Mouse (Mus musculus): ENCODE results near the gene Gp9.
A peak's percentile ranks its signal among the peaks of the same experiment; 100 is the strongest.

Gp9 gene

DNA sequence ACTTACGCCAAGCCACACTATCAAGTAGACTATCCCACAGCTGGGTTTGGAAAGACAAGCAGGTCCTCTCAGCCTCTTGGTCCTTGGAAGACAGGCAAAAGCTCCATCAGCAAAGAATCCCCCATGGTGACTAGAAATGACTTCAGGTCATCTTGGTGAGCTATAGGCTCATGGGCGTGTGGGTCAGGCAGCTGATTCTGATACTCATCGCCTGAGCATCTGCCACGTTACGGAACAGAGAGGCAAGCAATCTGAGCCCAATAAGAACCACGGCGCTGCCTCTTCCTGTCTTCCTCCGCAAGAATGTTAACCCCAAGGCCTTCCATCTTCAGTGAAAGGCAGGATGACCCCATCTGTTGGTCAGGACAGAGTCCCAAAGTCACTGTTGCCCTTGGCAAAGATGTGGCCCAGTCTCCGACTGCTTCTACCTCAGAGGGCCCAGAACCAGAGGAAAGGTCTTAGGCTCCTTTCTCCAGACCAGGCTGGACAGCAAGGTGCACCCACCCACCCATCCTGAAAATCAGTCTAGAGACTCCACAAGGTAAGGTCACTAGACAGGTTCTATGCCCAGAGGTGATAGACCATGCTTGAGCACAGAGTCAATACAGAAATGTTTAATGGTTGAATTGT lies 10.5 kb downstream of the Gp9 start:
- no peak for DNase-seq

DNA sequence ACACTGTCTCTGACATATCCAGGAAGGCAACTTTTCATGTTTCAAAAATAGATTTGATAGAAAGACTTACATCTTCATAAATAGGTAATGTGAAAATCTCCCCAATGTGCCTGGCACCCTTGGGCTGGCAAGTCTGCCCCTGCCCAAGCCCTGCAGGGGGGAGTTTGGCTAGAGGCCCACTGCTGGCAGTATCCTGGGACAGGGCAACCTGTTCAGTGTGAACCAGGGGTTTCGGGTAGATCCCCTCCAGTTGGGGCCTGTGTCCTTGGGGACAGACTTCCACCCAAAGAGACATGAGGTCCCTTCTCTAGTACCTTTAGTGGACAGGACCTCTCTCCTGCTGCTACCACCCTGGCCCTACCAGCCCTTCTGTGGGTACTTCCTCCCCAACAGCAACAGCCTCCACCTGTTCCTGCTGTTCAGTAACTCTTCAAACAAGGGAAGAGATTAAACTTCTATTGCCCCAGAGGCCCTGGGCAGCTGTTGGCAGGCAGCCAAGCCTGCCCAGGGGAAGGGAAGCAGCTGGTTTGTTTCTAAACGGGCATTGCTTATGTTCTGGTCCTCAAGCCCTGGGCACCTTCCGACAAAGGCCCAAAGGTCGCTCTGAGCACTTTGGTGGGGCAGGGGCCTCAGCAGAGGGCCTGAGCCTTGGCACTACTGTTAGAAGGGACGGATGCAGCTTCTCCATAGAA lies 11.2 kb downstream of the Gp9 start:
- DNase-seq, result no peak

GRCm38 (mm10) chr6:87789791-87790190 lies 11.9 kb downstream of the Gp9 start:
- DNase-seq, result no peak

GRCm38 (mm10) chr6:87790779-87791480 lies 13.1 kb downstream of the Gp9 start:
- peak; percentile 53 for DNase-seq

- DNase-seq, result peak; percentile 61
Observed at GRCm38 (mm10) chr6:87791826-87792225, 14.0 kb downstream of the Gp9 start.

- DNase-seq, result peak; percentile 84
Observed at GRCm38 (mm10) chr6:87793821-87794510, 16.1 kb downstream of the Gp9 start.

DNA sequence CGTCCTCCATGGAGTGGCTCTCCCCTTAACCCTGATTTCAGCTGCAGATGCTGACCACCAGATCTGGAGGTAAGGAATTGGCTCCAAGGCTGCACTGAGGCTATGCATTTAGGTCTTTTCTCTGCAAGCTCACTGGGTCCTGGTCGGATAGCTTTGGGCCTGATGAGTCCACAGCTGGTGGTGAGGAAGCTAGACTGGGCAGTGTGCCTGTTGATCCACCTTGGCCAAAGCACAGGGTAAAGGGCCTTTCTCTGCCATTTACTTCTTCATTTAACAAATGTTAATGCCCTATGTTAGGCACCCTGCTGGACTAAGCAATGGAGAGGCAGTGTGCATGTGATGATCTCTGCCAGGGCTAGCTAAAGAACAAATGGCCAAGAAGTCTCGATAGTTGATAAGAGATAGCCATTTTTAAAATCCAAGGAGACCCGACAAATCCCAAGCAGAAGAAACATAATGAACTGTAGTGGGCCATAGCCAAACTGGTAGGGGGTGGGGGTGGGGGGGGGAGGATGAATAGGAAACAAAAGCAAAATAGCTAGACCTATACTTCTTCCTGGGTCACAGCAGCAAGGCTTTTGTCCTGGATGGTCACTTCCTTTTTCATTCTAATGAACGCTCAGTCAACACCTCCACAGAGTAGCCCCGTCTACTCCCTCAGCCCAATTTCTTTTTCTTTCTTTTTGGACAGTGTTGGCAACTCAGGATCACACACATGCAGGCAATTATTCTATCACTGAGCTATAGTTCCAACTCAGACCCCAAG lies 17.7 kb downstream of the Gp9 start:
- DNase-seq, result peak; percentile 75

- no peak for DNase-seq
Observed at GRCm38 (mm10) chr6:87796251-87796880, 18.5 kb downstream of the Gp9 start.

- no peak for DNase-seq
Observed at GRCm38 (mm10) chr6:87797321-87797720, 19.4 kb downstream of the Gp9 start.

GRCm38 (mm10) chr6:87799576-87799975 lies 21.7 kb downstream of the Gp9 start:
- DNase-seq, result no peak

GRCm38 (mm10) chr6:87802462-87802861 lies 24.6 kb downstream of the Gp9 start:
- no peak for DNase-seq

DNA sequence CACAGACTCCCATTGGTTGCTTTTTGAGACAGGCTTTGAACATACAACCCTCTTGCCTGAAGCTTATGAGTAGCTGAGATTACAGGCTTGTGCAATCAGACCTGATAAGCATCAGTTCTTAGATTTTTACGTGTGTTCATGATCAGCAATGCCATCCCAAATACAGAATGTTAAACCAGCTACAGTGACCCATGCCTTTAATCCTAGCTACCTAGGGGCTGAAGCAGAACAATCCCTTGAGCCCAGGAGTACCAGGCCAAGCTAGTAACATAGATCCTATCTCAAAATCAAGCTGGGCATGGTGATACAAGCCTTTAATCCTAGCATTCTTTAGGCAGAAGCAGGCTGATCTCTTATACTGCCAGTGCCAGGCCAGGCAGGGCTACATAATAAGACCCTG lies 26.2 kb downstream of the Gp9 start:
- no peak for DNase-seq

- DNase-seq, result no peak
Observed at GRCm38 (mm10) chr6:87804886-87805285, 27.0 kb downstream of the Gp9 start.

DNA sequence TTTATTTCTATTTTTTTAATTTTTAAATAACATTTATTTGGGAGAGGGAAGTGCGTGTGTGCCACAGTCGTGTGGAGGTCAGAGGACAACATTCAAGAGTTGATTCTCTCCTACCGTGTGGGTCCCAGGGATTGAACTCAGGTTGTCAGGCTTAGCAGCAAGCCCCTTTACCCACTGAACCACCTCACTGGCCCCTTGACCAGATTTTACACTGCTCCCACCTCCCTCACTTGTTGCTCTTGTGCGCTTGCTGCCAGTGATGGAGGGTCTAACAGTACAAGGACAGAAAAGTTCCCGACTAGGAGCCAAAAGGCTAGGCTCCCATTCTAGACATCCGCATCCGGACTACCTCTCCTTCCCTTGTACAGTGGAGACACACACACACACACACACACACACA lies 27.6 kb downstream of the Gp9 start:
- DNase-seq, result no peak

DNA sequence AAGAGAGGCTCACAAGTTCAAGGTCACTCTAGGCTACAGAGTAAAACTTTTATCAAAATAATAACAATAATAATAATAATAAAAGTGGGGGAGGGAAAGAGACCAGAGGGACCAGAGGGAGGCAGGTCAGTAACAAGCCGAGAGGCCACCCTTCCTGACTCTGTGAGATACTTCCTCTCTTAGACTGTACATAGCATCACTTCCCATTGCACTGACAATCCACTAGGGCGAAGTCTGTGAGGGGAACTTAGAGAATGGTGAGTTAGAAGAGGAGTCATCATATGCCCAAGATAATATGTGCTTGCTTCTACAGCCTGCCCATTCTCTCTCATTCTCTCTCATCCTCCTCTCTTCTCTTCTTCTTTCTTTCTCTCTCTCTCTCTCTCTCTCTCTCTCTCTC lies 28.2 kb downstream of the Gp9 start:
- no peak for DNase-seq

DNA sequence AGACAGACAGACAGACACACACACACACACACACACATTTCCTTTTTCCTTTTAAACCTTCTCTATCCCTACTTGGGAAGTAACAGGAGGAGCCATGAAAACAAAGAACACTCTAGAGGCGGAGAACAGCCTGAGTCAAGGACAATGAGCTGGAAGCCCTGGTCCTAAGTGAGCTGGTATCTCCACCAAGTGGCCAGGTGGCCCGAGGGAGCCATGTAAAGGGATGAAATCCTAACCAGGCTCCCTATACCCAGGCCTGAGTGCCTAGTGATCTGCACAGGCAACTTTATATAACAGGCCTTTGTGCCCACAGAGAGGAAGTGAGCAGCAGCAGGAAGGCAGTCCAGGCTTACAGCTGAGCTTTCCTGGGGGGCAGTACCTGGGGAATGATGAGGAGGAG lies 29.0 kb downstream of the Gp9 start:
- no peak for DNase-seq

GRCm38 (mm10) chr6:87807735-87808440 lies 30.0 kb downstream of the Gp9 start:
- no peak for DNase-seq

DNA sequence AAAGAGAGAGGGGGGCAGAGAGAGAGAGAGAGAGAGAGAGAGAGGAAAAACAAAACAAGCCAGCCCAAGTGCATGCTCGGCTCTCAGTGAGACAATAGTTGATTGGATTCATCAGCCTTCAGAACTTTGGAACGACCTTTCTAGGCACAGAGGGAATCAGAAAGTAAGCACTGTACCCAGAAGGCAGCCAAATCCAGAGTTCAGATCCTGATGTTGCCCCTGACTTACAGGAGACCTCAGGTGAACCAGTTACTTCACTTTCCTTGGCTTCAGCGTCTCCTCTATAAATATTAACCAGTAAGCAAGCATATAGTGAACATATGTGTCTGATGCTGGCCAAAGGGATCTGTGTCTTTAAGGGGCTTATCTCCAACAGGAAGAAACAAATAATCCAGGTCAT lies 30.6 kb downstream of the Gp9 start:
- no peak for DNase-seq

- no peak for DNase-seq
Observed at GRCm38 (mm10) chr6:87809144-87809543, 31.3 kb downstream of the Gp9 start.

DNA sequence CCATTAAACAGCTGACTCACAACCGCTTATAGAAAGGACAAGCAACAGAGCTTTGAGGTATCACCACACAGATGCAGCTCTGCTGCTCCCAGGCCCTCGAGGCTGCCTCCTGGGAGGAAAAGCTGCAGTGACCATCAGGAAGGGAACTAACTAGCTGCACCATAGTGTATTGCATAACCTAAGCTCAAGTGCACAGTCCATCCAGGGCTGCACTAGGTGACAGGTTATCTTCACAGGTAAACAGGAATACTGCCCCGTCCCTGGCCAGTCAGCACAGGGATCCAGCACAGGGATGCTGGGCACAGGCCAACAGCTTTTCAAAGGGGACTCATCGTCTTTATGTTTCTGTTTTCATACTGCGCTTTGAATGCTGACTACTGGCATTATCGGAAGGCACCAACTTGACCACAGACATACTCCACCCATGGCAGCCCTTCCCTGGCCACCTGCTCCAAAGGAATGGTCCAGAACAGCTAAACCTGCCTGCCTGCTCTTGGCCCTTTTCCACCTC lies 31.8 kb downstream of the Gp9 start:
- DNase-seq, result peak; percentile 62

DNA sequence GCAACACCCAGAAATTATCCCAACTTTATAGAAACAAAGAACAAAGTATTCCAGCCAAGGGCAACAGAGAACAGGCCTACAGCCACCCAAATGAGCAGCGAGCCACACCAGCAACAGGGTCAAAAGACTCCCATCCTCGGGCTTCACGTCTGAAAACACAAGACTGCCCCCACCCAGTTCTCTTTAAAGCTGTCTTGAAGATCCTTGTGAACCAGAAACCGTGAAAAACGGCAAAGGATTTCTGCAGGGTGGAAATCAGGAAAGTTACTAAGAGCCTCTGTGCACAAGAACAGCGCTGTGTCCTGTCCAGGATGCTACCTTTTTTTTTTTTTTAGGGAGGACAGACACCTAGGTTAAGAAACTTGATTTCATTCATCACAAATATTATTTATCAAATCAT lies 32.4 kb downstream of the Gp9 start:
- DNase-seq, result no peak

Data from cerebellum, adult 11-12 months (tissue).